Mouse (Mus musculus) MEL (cell line): ENCODE data around the gene Fam228b.

Experiments
- CTCF ChIP-seq, 3 experiments: IDR thresholded peaks in 2 of 3; conservative IDR thresholded peaks in 1 of 3; 2 replicates each; pipeline ENCODE4 v1.5.1; 2011 to 2012; ENCODE audit warnings: low read length in 3 of 3, low read depth in 2 of 3, mild to moderate bottlenecking in 2 of 3, improper control_type of control experiment in 1 of 3, inconsistent platforms in 1 of 3, mixed read lengths in 1 of 3, moderate library complexity in 1 of 3; ENCODE audit not compliant: control insufficient read depth in 1 of 3, insufficient read depth in 1 of 3, poor library complexity in 1 of 3, severe bottlenecking in 1 of 3
- HCFC1 ChIP-seq: IDR thresholded peaks from 2 replicates; pipeline ENCODE4 v1.6.1; 2012; ENCODE audit warnings: low read depth, mild to moderate bottlenecking, inconsistent platforms, low read length, improper control_type of control experiment, moderate library complexity
- POLR2AphosphoS5 ChIP-seq: IDR thresholded peaks from 2 replicates; pipeline ENCODE4 v1.6.1; 2012; ENCODE audit warnings: low read depth, borderline replicate concordance, mild to moderate bottlenecking, inconsistent platforms, low read length, moderate library complexity, mixed read lengths
- SMC3 ChIP-seq: IDR thresholded peaks from 2 replicates; pipeline ENCODE4 v1.6.1; 2011; ENCODE audit warnings: low read depth, low read length, improper control_type of control experiment
- ZNF384 ChIP-seq: IDR thresholded peaks from 2 replicates; pipeline ENCODE4 v1.6.1; 2012; ENCODE audit warnings: low read depth, mild to moderate bottlenecking, inconsistent platforms, low read length, improper control_type of control experiment

DNA sequence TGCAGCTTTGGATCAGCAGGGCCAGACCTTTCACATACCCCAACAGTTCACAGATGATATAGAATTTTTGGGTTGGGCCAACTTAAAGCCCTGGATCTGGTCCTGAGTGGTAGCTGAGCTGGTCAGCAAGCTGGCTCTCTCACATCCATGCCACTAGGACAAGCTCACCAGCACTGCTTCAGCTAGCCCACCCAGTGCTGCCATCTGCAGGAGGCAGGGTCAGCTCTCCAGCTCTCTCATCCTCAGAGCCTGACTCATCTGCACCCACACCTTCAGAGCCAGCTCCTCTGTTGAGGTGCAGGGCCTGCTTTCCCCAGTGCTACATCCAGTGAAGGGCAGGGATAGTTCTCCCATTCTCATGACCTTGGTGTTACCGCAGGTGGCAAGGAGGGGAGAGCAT lies 24.7 kb upstream of the Fam228b start:
- TF ChIP-seq CTCF (IDR thresholded peaks at IDR 0.05 in 2 of 3, conservative IDR thresholded peaks at IDR 0.05 in 1 of 3; ENCODE audit: control insufficient read depth in 1 of 3, insufficient read depth in 1 of 3, low read depth in 2 of 3, low read length in 3 of 3, poor library complexity in 1 of 3, severe bottlenecking in 1 of 3) (peak; percentile 14 to 48 (median 44); a peak in 4 of 6 replicates), HCFC1 (no peak), SMC3 (peak; percentile 48), ZNF384 (no peak), POLR2AphosphoS5 (no peak)
